Mouse (Mus musculus) retina, embryonic 14.5 days (tissue): ENCODE measurements around the gene Tubg2.
"Not testable (repeated sequence)": the region's sequence is repeated elsewhere in the genome, so short reads cannot be mapped to it uniquely, and the experiment has no call there.

Source experiments
- DNase-seq: peaks from one replicate; pipeline ENCODE4 v3.0.0-alpha.2; 2015; ENCODE audit warnings: low spot score

Gene Tubg2

GRCm38 (mm10) chr11:101138536-101139181 lies 17.0 kb upstream of the Tubg2 start:
- peak; percentile 89 for DNase-seq

GRCm38 (mm10) chr11:101140164-101140819 lies 15.4 kb upstream of the Tubg2 start:
- no peak for DNase-seq

- no peak for DNase-seq
Measured at GRCm38 (mm10) chr11:101141088-101141487, 14.6 kb upstream of the Tubg2 start.

- DNase-seq, result no peak
Measured at GRCm38 (mm10) chr11:101142215-101142967, 13.3 kb upstream of the Tubg2 start.

- DNase-seq, result peak; percentile 78
Measured at GRCm38 (mm10) chr11:101143338-101144225, 12.1 kb upstream of the Tubg2 start.

- peak; percentile 78 for DNase-seq
Measured at GRCm38 (mm10) chr11:101146377-101146776, 9.3 kb upstream of the Tubg2 start.

- no peak for DNase-seq
Measured at GRCm38 (mm10) chr11:101148751-101149150, 7.0 kb upstream of the Tubg2 start.

GRCm38 (mm10) chr11:101149178-101150105 lies 6.3 kb upstream of the Tubg2 start:
- DNase-seq, result no peak

GRCm38 (mm10) chr11:101151063-101151462 lies 4.6 kb upstream of the Tubg2 start:
- DNase-seq, result no peak

GRCm38 (mm10) chr11:101152825-101153224 lies 2.9 kb upstream of the Tubg2 start:
- no peak for DNase-seq

GRCm38 (mm10) chr11:101154648-101155047 lies 1.1 kb upstream of the Tubg2 start:
- no peak for DNase-seq

- DNase-seq, result no peak
Measured at GRCm38 (mm10) chr11:101155151-101155550, 556 bp upstream of the Tubg2 start.

- DNase-seq, result not testable (repeated sequence)
Measured at GRCm38 (mm10) chr11:101160151-101160550, 4.4 kb downstream of the Tubg2 start.

GRCm38 (mm10) chr11:101160981-101161505 lies 5.3 kb downstream of the Tubg2 start:
- not testable (repeated sequence) for DNase-seq

GRCm38 (mm10) chr11:101161551-101161950 lies 5.8 kb downstream of the Tubg2 start:
- no peak for DNase-seq

- no peak for DNase-seq
Measured at GRCm38 (mm10) chr11:101162301-101162700, 6.6 kb downstream of the Tubg2 start.

- DNase-seq, result no peak
Measured at GRCm38 (mm10) chr11:101162772-101163171, 7.1 kb downstream of the Tubg2 start.

- DNase-seq, result no peak
Measured at GRCm38 (mm10) chr11:101163476-101164350, 8.0 kb downstream of the Tubg2 start.

- no peak for DNase-seq
Measured at GRCm38 (mm10) chr11:101164351-101164665, 8.6 kb downstream of the Tubg2 start.
